Mouse (Mus musculus): ENCODE results near the gene Oasl2. TPM values are rescaled to one million over a fixed set of nuclear protein-coding genes. Genes with fewer than 3 reads are reported as not detected.

Gene Oasl2
- polyA plus RNA-seq (2015; fragmentation: Illumina TruSeq; extraction: RNeasy Lipid Tissue Mini Kit (QIAGEN cat#74804); ENCODE audit: insufficient read depth, low replicate concordance): 44.4 TPM

DNA sequence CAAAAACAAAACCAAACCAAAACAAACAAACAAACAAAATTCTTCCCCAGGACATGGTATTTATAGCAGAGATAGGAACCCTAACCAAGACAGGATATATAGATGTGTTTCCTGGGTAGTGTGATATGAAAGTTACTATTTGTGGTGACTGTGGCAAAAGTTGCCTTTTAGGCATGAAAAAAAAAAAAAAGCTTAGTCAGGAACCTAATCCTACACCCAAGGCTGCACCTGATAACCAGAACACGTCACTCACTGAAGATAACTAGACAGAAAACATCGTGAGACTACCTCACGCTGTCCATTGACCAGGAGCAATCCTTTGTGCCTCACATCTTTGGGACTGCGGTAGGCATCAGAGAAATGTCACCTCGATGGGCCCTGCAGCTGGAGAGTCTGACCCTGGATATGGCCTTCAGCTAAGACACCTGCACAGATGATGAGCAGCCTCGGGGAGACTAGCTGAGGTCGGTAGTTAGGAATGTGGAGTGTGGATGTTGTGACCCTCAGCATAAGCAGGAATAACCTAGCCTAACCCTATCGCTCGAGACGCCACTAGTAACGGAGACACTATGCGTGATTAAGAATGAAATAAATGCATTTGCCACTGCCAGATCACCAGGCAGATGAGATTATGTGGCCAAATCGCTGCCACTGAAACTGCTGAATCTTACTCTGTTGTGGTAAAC is at the start of gene Oasl2:
TSS of gene Oasl2 (plus strand) at position 249 of the 686 bp plus-strand sequence.

DNA sequence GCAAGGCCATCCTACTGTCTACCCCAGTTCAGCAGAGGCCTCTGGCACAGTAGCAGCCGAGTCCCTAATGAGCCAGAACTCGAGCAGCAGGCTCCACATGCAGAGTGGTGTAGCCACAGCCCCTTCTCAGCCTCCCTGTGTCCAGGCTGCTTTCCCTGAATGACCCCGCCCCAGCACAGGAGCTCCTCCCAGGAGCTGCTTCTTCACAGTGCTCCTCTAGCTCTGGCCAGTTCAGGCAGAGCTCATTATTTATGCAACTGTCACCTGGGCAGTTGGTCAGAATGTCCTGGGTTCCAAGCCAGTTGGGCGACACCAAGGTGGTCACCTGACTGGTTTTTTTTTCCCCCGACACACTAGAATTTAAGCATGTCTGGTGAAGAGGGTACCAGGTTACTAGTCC is 43.4 kb upstream of the Oasl2 start, which contains the start of gene 4930519G04Rik:
TSS of gene 4930519G04Rik (plus strand) at position 301 of the 400 bp plus-strand sequence.

DNA sequence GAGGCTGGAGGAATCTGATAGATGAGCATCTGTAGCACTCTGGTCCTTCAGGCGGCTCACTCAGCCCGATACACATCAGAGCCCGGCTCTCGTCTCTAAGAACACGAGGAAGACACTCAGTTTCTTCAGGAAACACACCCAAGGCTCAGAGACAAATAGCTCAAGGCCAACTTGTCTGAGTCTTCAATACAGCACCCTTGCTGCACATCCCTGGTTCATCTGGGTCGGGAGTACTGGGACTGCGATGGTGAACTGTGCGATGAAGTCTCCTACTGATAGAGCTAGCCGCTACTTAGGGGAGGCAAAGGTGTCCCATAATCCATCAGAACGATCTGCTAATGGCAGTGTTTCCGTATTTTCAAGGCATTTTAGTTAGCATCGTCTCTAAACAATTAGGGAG is 38.2 kb upstream of the Oasl2 start, which contains the start of gene Gm9936:
TSS of gene Gm9936 (minus strand) at position 101 of the 400 bp plus-strand sequence.

DNA sequence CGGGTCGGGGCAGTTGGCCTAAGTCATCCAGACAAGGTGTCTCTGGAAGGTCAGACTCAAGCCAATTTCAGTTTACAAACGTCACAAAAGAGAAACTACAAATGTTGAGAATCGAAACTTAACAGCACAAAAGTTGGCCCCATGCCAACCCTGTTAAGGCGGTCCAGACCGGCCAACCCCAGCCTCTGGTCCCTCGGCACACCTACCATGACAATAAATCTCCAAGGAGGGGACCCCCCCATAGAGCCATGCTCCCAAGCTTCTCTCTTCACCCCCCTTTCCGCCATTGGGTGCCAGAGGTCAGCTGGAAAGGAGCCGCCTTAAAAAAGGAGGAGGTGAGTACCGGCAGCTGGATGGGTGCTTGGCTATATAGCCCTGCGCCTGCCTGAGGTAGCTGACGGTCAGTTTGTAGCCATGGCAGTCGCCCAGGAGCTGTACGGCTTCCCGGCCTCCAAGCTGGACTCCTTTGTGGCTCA is 26.3 kb downstream of the Oasl2 start, which contains the start of gene Oasl1:
TSS of gene Oasl1 (plus strand) at position 243 of the 476 bp plus-strand sequence.

DNA sequence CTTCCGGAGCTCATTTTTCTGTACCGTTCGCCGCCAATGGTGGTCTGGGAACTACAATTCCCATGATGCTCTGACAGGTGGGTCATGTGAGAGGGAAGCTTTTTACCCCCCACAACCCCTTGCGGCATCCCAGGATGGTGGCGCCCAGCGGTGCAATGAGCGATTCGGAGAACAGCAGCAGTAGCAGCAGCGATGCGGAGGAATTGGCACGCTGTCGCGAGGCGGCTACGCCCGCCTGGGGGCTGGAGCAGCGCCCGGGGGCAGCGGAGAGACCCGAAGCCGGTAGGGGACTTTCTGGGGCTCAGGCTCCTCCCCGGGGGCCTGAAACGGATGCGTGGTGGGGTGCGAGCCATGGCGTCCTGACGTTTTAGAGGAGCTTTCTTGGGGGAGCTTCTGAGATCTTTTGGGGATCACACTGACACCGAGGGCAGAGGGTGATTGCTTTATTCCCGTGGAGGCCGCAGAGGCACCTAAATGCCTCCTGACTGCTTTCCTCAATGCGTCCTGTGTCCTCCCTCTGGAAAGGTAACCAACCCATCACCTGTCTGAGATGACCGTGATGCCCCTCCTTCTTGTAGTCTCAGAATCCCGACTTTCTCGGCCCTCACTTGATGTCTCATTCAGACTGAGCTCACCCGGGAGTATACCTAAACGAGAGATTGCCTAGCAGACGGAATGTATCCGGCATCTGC is 45.5 kb downstream of the Oasl2 start, which contains the start of gene 2210016L21Rik:
TSS of gene 2210016L21Rik (plus strand) at position 85 of the 692 bp plus-strand sequence.

Other genes with a start within 250 kb of the Oasl2 start
- 0.87 TPM for gene Trpv4, start 238.5 kb upstream of the Oasl2 start, polyA plus RNA-seq (2015; fragmentation: Illumina TruSeq; extraction: RNeasy Lipid Tissue Mini Kit (QIAGEN cat#74804); ENCODE audit: insufficient read depth, low replicate concordance)
- 95.6 TPM for gene Gltp, start 206.0 kb upstream of the Oasl2 start, polyA plus RNA-seq (2015; fragmentation: Illumina TruSeq; extraction: RNeasy Lipid Tissue Mini Kit (QIAGEN cat#74804); ENCODE audit: insufficient read depth, low replicate concordance)
- 15.2 TPM for gene Tchp, start 189.2 kb upstream of the Oasl2 start, polyA plus RNA-seq (2015; fragmentation: Illumina TruSeq; extraction: RNeasy Lipid Tissue Mini Kit (QIAGEN cat#74804); ENCODE audit: insufficient read depth, low replicate concordance)
- 132 TPM for gene Ankrd13a, start 122.3 kb upstream of the Oasl2 start, polyA plus RNA-seq (2015; fragmentation: Illumina TruSeq; extraction: RNeasy Lipid Tissue Mini Kit (QIAGEN cat#74804); ENCODE audit: insufficient read depth, low replicate concordance)
- gene Git2, start 121.4 kb upstream of the Oasl2 start, polyA plus RNA-seq (2015; fragmentation: Illumina TruSeq; extraction: RNeasy Lipid Tissue Mini Kit (QIAGEN cat#74804); ENCODE audit: insufficient read depth, low replicate concordance): 99.1 TPM
- gene 1500011B03Rik, start 73.5 kb upstream of the Oasl2 start, polyA plus RNA-seq (2015; fragmentation: Illumina TruSeq; extraction: RNeasy Lipid Tissue Mini Kit (QIAGEN cat#74804); ENCODE audit: insufficient read depth, low replicate concordance): 46.1 TPM
- not detected for gene 4930519G04Rik, start 43.3 kb upstream of the Oasl2 start, polyA plus RNA-seq (2015; fragmentation: Illumina TruSeq; extraction: RNeasy Lipid Tissue Mini Kit (QIAGEN cat#74804); ENCODE audit: insufficient read depth, low replicate concordance)
- not detected for gene Gm9936, start 38.3 kb upstream of the Oasl2 start, polyA plus RNA-seq (2015; fragmentation: Illumina TruSeq; extraction: RNeasy Lipid Tissue Mini Kit (QIAGEN cat#74804); ENCODE audit: insufficient read depth, low replicate concordance)
- 8.6 TPM for gene Oasl1, start 26.3 kb downstream of the Oasl2 start, polyA plus RNA-seq (2015; fragmentation: Illumina TruSeq; extraction: RNeasy Lipid Tissue Mini Kit (QIAGEN cat#74804); ENCODE audit: insufficient read depth, low replicate concordance)
- gene 2210016L21Rik, start 45.2 kb downstream of the Oasl2 start, polyA plus RNA-seq (2015; fragmentation: Illumina TruSeq; extraction: RNeasy Lipid Tissue Mini Kit (QIAGEN cat#74804); ENCODE audit: insufficient read depth, low replicate concordance): 16.4 TPM
- gene Hnf1a, start 74.2 kb downstream of the Oasl2 start, polyA plus RNA-seq (2015; fragmentation: Illumina TruSeq; extraction: RNeasy Lipid Tissue Mini Kit (QIAGEN cat#74804); ENCODE audit: insufficient read depth, low replicate concordance): not detected
- 33.3 TPM for gene Sppl3, start 114.2 kb downstream of the Oasl2 start, polyA plus RNA-seq (2015; fragmentation: Illumina TruSeq; extraction: RNeasy Lipid Tissue Mini Kit (QIAGEN cat#74804); ENCODE audit: insufficient read depth, low replicate concordance)
- gene Gm10401, start 201.4 kb downstream of the Oasl2 start, polyA plus RNA-seq (2015; fragmentation: Illumina TruSeq; extraction: RNeasy Lipid Tissue Mini Kit (QIAGEN cat#74804); ENCODE audit: insufficient read depth, low replicate concordance): not detected
- gene Acads, start 222.4 kb downstream of the Oasl2 start, polyA plus RNA-seq (2015; fragmentation: Illumina TruSeq; extraction: RNeasy Lipid Tissue Mini Kit (QIAGEN cat#74804); ENCODE audit: insufficient read depth, low replicate concordance): 5.3 TPM
- 26.3 TPM for gene Unc119b, start 238.0 kb downstream of the Oasl2 start, polyA plus RNA-seq (2015; fragmentation: Illumina TruSeq; extraction: RNeasy Lipid Tissue Mini Kit (QIAGEN cat#74804); ENCODE audit: insufficient read depth, low replicate concordance)